Mouse (Mus musculus) embryonic stem cell, embryonic (primary cell): ENCODE measurements at regions not wholly inside any gene's neighbourhood (a gene's known extent, or its start where the extent isn't known, plus 50 kb on each side); places are given as distances from the start of the nearest gene placed in this dataset.

Experiments
- CTCF ChIA-PET, 4 experiments: fragments of 300-600 bp in 2 of 4; fragments of 350-600 bp in 2 of 4; sonication (Branson Sonifier 250); formaldehyde crosslinking; loops; one replicate each; lab custom pipeline; 2022; ENCODE audit warnings: inconsistent platforms in 2 of 4; lab: Charles Lee
- POLR2A ChIA-PET, 4 experiments: fragments of 300-600 bp in 2 of 4; fragments of 350-600 bp in 2 of 4; sonication (Branson Sonifier 250); formaldehyde crosslinking; loops; one replicate each; lab custom pipeline; 2022; ENCODE audit warnings: antibody characterized with exemption in 4 of 4, inconsistent platforms in 1 of 4; lab: Charles Lee

DNA sequence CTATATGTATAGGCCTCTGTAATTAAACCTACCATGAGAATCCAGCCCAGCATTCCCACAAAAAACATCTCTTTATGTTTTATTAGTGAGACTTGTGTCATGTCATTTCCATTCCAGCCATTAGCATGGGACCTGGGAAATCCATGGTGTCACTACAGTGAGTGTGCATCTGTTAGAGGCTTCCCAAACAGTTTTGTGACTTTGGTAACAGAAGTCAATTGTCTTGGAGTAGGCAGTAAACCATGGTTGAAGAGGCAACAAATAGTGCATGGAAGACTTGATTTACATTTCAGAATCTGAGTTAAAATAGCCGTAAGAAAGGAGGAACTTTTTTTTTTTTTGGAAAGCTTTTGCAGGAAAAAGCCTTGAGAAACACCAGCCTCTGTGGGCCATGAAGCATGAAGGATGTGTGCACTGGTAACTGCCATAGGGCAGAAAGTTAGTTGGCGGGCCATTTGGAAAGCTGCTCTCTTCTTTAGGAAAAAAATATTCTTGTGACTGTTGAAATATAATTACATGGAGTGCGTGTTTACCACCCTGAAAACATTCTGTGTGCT lies 522.7 kb upstream of the Lrrn3 start:
- ChIA-PET CTCF (no interaction called here), POLR2A (no interaction called here)

- POLR2A ChIA-PET: no interaction called here
Observed at GRCm38 (mm10) chr12:42006912-42007311, 520.7 kb upstream of the Lrrn3 start.

More at GRCm38 (mm10) chr12:42006912-42007311, 520.7 kb upstream of the Lrrn3 start:
- CTCF ChIA-PET: no interaction called here
